Mouse (Mus musculus) heart, postnatal 4 days (tissue): ENCODE measurements around the gene Gpsm2. TPM values are rescaled to one million over a fixed set of nuclear protein-coding genes. Genes with fewer than 3 reads are reported as not detected.
"Not testable (repeated sequence)": the region's sequence is repeated elsewhere in the genome, so short reads cannot be mapped to it uniquely, and the experiment has no call there.

Experiments
- DNase-seq: peaks from one replicate; pipeline ENCODE4 v3.0.0; 2021
- total RNA-seq, 2 experiments: library from RNA; stranded (reverse); gene quantifications; 2 replicates each; pipeline ENCODE4 v1.2.3; 2021

Gpsm2 gene
- total RNA-seq, 2 experiments from 2014 or later = 24.0 to 24.7 TPM

DNA sequence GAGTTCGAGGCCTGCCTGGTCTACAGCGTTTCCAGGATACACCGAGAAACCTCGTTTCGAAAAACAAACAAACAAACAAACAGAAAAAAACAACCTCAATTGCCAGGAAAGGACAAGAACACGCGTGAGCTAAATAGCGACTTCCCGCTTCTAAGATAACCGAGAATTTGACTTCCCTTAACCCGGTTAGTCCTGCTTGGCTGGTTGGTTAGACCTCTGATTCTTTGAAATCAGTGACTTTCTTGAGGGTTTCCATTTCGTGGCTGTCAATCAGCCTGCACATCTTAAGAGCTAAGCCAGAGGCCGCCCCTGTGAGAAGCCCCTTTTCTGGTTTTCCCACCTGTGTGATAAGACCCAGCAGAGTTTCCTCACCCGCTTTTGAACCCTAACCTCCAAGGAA is 67.5 kb downstream of the Gpsm2 start:
- DNase-seq = no peak

DNA sequence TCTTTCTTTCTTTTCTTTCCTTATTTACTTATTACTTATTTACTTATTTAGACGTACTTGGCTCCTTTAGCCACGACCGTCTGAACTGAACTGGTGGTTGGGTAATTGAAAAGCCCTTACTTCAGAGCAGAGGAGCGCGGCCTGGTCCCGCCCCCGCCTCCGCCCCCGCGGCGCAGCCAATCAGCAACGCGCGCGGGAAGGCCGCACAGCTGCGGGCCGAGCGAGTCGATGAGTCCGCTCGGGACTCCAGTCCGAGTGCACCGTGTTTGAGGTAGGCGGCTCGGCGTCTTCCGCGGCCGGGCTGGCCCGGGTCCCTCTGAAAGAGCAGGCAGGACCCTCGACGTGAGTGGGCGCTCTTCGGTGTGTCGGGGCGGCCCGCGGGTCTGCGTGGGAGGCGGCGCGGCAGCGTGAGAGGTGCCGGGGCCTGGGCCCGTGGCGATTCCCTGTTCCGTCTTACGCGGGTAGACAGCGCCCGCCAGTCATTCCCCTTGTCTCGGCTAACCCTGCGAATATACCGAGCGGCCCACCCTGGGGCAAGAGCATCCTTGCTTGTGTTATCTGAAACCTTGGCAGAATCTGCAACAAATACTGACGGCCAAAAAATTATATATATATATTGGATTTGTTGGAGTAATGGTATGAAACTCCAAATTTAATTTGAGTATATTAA is 68.3 kb downstream of the Gpsm2 start, which contains the start of gene Clcc1:
TSS of gene Clcc1 (plus strand) at position 204 of the 670 bp plus-strand sequence.
- DNase-seq = peak; percentile 97

DNA sequence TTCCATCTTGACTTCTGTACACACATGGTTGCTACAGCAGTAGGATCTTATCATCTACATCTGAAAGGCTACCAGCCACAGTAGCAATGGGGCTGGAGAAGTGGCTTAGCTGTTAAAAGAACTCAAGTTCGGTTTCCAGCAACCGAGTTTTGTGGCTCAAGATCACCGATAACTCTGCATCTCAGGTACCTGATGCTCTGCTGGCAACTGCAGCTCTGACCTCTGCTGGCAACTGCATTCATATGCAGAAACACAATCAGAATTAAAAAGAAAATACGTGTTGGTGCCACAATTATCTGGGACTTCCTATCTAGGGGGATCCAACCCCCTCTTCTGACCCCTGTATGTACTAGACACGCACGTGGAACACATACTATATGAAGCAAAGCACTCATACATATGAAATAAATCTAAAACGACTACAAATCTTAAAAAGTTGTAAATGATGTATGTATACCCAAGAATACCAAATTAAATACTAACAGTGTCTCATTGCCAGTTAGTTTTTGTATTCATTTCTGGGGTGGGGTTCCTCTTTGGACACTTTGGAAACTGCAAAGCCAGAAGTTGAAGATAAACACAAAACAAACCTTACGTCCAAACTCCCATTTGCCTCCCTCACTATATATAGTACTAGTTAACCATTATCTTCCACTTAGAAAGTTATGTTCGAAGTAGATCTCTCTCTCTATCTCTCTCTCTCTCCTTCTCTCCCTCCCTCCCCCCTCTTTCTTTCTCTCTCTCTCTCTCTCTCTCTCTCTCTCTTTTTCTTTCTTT is 69.1 kb downstream of the Gpsm2 start:
- DNase-seq = no peak

DNA sequence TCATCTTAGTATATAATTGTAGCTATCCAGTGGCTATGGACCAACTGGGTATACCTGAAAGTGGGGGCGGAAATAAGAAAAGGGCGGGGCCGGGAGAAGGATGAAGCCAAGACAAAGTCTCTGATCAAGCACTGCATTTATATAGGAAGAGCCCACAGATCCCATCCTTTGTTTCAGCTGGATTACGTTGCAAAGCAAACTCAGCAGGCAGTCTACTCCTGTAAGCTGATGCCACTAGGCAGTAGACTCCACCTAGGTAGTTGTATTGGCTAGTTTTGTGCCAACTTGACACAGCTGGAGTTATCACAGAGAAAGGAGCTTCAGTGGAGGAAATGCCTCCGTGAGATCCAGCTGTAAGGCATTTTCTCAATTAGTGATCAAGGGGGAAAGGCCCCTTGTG is 74.4 kb downstream of the Gpsm2 start:
- DNase-seq = not testable (repeated sequence)

DNA sequence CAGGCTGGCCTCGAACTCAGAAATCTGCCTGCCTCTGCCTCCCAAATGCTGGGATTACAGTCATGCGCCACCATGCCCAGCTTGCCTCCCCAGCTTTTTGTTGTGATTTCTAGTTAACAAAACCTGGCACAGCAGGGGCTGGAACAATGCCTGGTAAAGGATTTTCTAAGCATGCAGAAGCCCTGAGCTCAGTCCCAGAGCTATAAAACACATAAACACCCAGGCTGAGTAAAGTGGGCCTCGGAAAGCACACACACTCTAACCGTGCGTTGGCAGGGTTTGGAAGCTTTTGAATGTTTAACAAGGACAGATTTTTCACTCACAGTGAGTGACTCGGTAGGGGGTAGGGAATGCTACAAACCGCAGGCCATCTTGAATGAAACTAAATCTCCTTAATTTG is 76.1 kb downstream of the Gpsm2 start:
- DNase-seq = no peak

DNA sequence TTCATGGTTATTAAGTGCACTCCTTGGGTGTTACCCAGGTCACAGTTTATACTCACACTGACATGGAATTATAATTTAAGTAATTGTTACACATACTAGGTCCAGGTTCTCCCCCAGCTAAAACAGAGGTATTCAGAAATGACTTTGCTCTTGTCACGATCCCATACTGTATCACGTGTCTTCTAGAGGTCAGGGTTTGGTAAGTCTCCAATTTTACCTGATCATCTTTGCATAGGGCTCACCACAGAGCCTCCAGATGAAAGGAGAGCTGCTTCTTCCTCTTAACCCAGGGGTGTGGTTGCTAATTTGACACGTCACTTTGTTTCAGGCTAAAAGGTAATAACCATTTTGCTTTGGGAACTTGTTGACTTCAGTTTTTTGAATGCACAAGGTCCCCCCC is 77.3 kb downstream of the Gpsm2 start:
- DNase-seq = no peak

DNA sequence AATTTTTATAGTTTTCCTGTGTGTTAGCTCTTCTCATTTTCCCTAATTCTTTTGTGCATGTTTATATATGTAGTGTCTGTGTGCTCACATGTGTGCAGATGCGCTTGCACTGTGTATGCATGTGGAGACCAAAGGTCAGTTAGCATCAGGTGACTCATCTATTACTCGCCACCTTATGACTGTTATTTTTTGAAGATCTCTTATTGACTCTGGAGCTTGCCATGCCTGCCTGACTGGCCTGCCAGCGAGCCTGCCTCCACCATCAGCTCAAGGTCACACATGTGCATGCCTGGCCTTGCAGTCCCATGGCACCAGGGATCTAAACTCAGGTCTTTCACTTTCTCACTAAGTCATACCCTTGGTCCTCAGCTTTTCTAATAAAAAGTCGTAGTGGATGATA is 81.1 kb downstream of the Gpsm2 start:
- no peak for DNase-seq

DNA sequence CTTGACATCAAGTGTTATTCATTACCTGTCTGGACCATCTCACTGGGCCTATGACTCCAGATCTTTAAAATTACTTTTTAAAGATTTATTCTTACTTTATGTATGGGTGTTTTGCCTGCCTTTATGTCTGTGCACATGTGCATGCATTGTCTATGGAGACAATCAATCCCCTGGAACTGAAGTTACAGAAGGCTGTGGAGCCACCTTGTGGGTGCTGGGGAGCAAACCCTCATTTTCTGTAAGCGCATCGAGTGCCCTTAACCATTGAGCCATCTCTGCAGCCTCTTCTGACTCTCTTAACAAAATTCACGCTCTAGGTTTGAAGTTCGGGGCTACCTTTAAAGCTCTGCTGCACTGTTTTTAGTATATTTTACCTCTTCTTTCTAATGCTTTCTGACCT is 82.7 kb downstream of the Gpsm2 start:
- no peak for DNase-seq

DNA sequence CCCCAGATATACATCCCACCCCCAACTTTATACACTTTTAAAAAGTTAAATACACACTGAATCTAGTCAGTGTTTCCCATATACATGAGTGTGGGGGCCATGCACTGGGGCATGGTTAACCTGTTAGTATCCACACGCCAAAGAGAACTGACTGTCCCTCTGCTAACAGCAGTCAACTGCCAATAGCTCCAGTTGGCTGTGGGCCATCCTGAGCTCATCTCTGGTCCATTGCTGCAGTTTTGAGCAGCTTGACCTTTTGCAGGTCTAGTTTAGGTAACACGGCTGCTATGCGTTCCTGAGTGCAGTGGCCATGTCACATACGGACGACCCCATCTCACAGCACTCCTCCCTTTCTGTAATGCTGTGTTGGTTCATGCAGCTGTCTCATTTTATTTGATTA is 87.3 kb downstream of the Gpsm2 start:
- no peak for DNase-seq

Other genes with a start within 250 kb of the Gpsm2 start
- gene 1700013F07Rik, start 188.2 kb downstream of the Gpsm2 start, total RNA-seq = not detected
- under 1 TPM; 0.21 to 0.29 TPM for gene 5330417C22Rik, start 185.8 kb downstream of the Gpsm2 start, total RNA-seq
- 10 to 100 TPM; 32.4 to 34.7 TPM for gene Tmem167b, start 159.8 kb downstream of the Gpsm2 start, total RNA-seq
- 10 to 100 TPM; 15.1 to 17.0 TPM for gene Taf13, start 150.6 kb downstream of the Gpsm2 start, total RNA-seq
- 1 to 10 TPM; 9.1 to 9.2 TPM for gene Wdr47, start 131.0 kb downstream of the Gpsm2 start, total RNA-seq
- 10 to 100 TPM; 29.4 to 33.6 TPM for gene Clcc1, start 68.4 kb downstream of the Gpsm2 start, total RNA-seq
- under 1 TPM; 0.12 to 0.23 TPM for gene Aknad1, start 17.3 kb upstream of the Gpsm2 start, total RNA-seq
- 10 to 100 TPM; 30.6 to 31.7 TPM for gene Stxbp3, start 118.2 kb upstream of the Gpsm2 start, total RNA-seq
- under 1 TPM; 0.09 to 0.14 TPM for gene Fndc7, start 167.7 kb upstream of the Gpsm2 start, total RNA-seq
- 10 to 100 TPM; 31.8 to 36.2 TPM for gene Prpf38b, start 189.4 kb upstream of the Gpsm2 start, total RNA-seq
- not detected for gene Henmt1, start 217.6 kb upstream of the Gpsm2 start, total RNA-seq
- not detected for gene Gm9857, start 218.1 kb upstream of the Gpsm2 start, total RNA-seq